Mouse (Mus musculus): ENCODE results near the gene Rassf3. TPM values are rescaled to one million over a fixed set of nuclear protein-coding genes. Genes with fewer than 3 reads are reported as not detected.

Rassf3 gene
- polyA plus RNA-seq, 1 experiment from 2014 or later: 4.6 TPM

GRCm38 (mm10) chr10:121505929-121506328 is 29.8 kb upstream of the Rassf3 start:
- H3K27ac ChIP-seq (ENCODE audit: low read length): peak overlapping the region; percentile 77
- WGBS: 42% methylated on average over 7 of the region's 7 CpGs
- H3K4me3 ChIP-seq (ENCODE audit: low read depth, low read length): no peak overlapping the region; the same call in 1 of the 2 replicates
- H3K4me2 ChIP-seq (ENCODE audit: low read length): peak overlapping the region; percentile 73
- H3K9me3 ChIP-seq (replicated peaks; ENCODE audit: control insufficient read depth, low read length, poor library complexity, severe bottlenecking): no peaks in the 10 kb centered on the region
- ATAC-seq: no peak
- peaks cover 16% of the 10 kb centered on the region for H3K4me1 ChIP-seq (ENCODE audit: control insufficient read depth, insufficient read depth, low read length)
- H3K36me3 ChIP-seq (ENCODE audit: control insufficient read depth, insufficient read depth, low read length): no peaks in the 10 kb centered on the region
- H3K27me3 ChIP-seq (ENCODE audit: control insufficient read depth, insufficient read depth, low read depth, low read length): no peaks in the 10 kb centered on the region
- H3K9ac ChIP-seq (ENCODE audit: low read depth, low read length): peak overlapping the region; percentile 63; the same call in 1 of the 2 replicates

- peak; percentile 95 for ATAC-seq
- Histone ChIP-seq H3K27me3 (ENCODE audit: control insufficient read depth, insufficient read depth, low read depth, low read length) (no peaks in the 10 kb centered on the region), H3K4me3 (ENCODE audit: low read depth, low read length) (peak overlapping the region; percentile 40), H3K27ac (ENCODE audit: low read length) (peak overlapping the region; percentile 77), H3K9ac (ENCODE audit: low read depth, low read length) (peak overlapping the region; percentile 63), H3K4me2 (ENCODE audit: low read length) (peak overlapping the region; percentile 73), H3K36me3 (ENCODE audit: control insufficient read depth, insufficient read depth, low read length) (no peaks in the 10 kb centered on the region), H3K4me1 (ENCODE audit: control insufficient read depth, insufficient read depth, low read length) (peaks cover 15% of the 10 kb centered on the region), H3K9me3 (replicated peaks; ENCODE audit: control insufficient read depth, low read length, poor library complexity, severe bottlenecking) (no peaks in the 10 kb centered on the region)
- WGBS: 20% methylated on average over 35 of the region's 35 CpGs
Observed at GRCm38 (mm10) chr10:121504973-121505911, 29.1 kb upstream of the Rassf3 start.

GRCm38 (mm10) chr10:121501160-121501559 is 25.0 kb upstream of the Rassf3 start:
- Histone ChIP-seq H3K36me3 (ENCODE audit: control insufficient read depth, insufficient read depth, low read length) (no peaks in the 10 kb centered on the region), H3K4me1 (ENCODE audit: control insufficient read depth, insufficient read depth, low read length) (peaks cover 10% of the 10 kb centered on the region), H3K9ac (ENCODE audit: low read depth, low read length) (no peak overlapping the region), H3K4me3 (ENCODE audit: low read depth, low read length) (no peak overlapping the region), H3K9me3 (replicated peaks; ENCODE audit: control insufficient read depth, low read length, poor library complexity, severe bottlenecking) (no peaks in the 10 kb centered on the region), H3K4me2 (ENCODE audit: low read length) (no peak overlapping the region), H3K27me3 (ENCODE audit: control insufficient read depth, insufficient read depth, low read depth, low read length) (no peaks in the 10 kb centered on the region), H3K27ac (ENCODE audit: low read length) (no peak overlapping the region)
- WGBS: 76% methylated on average over 5 of the region's 5 CpGs
- no peak for ATAC-seq

GRCm38 (mm10) chr10:121500034-121500433 is 23.9 kb upstream of the Rassf3 start:
- Histone ChIP-seq H3K36me3 (ENCODE audit: control insufficient read depth, insufficient read depth, low read length) (no peaks in the 10 kb centered on the region), H3K4me1 (ENCODE audit: control insufficient read depth, insufficient read depth, low read length) (peaks cover 4% of the 10 kb centered on the region; the same call in 1 of the 2 replicates), H3K27ac (ENCODE audit: low read length) (no peak overlapping the region), H3K9ac (ENCODE audit: low read depth, low read length) (no peak overlapping the region), H3K27me3 (ENCODE audit: control insufficient read depth, insufficient read depth, low read depth, low read length) (no peaks in the 10 kb centered on the region), H3K4me3 (ENCODE audit: low read depth, low read length) (no peak overlapping the region), H3K9me3 (replicated peaks; ENCODE audit: control insufficient read depth, low read length, poor library complexity, severe bottlenecking) (no peaks in the 10 kb centered on the region), H3K4me2 (ENCODE audit: low read length) (no peak overlapping the region)
- WGBS: 75% methylated on average over 5 of the region's 5 CpGs
- ATAC-seq: no peak

GRCm38 (mm10) chr10:121499063-121499462 is 22.9 kb upstream of the Rassf3 start:
- no peak overlapping the region for H3K27ac ChIP-seq (ENCODE audit: low read length)
- no peak overlapping the region for H3K4me3 ChIP-seq (ENCODE audit: low read depth, low read length)
- H3K4me1 ChIP-seq (ENCODE audit: control insufficient read depth, insufficient read depth, low read length): no peaks in the 10 kb centered on the region
- no peak overlapping the region for H3K9ac ChIP-seq (ENCODE audit: low read depth, low read length)
- no peaks in the 10 kb centered on the region for H3K9me3 ChIP-seq (replicated peaks; ENCODE audit: control insufficient read depth, low read length, poor library complexity, severe bottlenecking)
- no peak overlapping the region for H3K4me2 ChIP-seq (ENCODE audit: low read length)
- WGBS: 69% methylated on average over 2 of the region's 2 CpGs
- ATAC-seq: no peak
- no peaks in the 10 kb centered on the region for H3K27me3 ChIP-seq (ENCODE audit: control insufficient read depth, insufficient read depth, low read depth, low read length)
- no peaks in the 10 kb centered on the region for H3K36me3 ChIP-seq (ENCODE audit: control insufficient read depth, insufficient read depth, low read length)

GRCm38 (mm10) chr10:121498481-121498904 is 22.3 kb upstream of the Rassf3 start:
- Histone ChIP-seq H3K4me1 (ENCODE audit: control insufficient read depth, insufficient read depth, low read length) (no peaks in the 10 kb centered on the region), H3K27ac (ENCODE audit: low read length) (no peak overlapping the region), H3K4me3 (ENCODE audit: low read depth, low read length) (no peak overlapping the region), H3K27me3 (ENCODE audit: control insufficient read depth, insufficient read depth, low read depth, low read length) (no peaks in the 10 kb centered on the region), H3K9ac (ENCODE audit: low read depth, low read length) (no peak overlapping the region), H3K9me3 (replicated peaks; ENCODE audit: control insufficient read depth, low read length, poor library complexity, severe bottlenecking) (no peaks in the 10 kb centered on the region), H3K4me2 (ENCODE audit: low read length) (no peak overlapping the region), H3K36me3 (ENCODE audit: control insufficient read depth, insufficient read depth, low read length) (no peaks in the 10 kb centered on the region)
- 75% methylated on average over 8 of the region's 8 CpGs for WGBS
- no peak for ATAC-seq

- Histone ChIP-seq H3K27ac (ENCODE audit: low read length) (no peak overlapping the region), H3K4me1 (ENCODE audit: control insufficient read depth, insufficient read depth, low read length) (no peaks in the 10 kb centered on the region), H3K9ac (ENCODE audit: low read depth, low read length) (no peak overlapping the region), H3K4me2 (ENCODE audit: low read length) (no peak overlapping the region), H3K9me3 (replicated peaks; ENCODE audit: control insufficient read depth, low read length, poor library complexity, severe bottlenecking) (no peaks in the 10 kb centered on the region), H3K4me3 (ENCODE audit: low read depth, low read length) (no peak overlapping the region), H3K27me3 (ENCODE audit: control insufficient read depth, insufficient read depth, low read depth, low read length) (no peaks in the 10 kb centered on the region), H3K36me3 (ENCODE audit: control insufficient read depth, insufficient read depth, low read length) (no peaks in the 10 kb centered on the region)
- 80% methylated on average over 7 of the region's 7 CpGs for WGBS
- ATAC-seq: no peak
Observed at GRCm38 (mm10) chr10:121497968-121498367, 21.8 kb upstream of the Rassf3 start.

GRCm38 (mm10) chr10:121496616-121497015 is 20.5 kb upstream of the Rassf3 start:
- 84% methylated on average over 7 of the region's 7 CpGs for WGBS
- no peaks in the 10 kb centered on the region for H3K27me3 ChIP-seq (ENCODE audit: control insufficient read depth, insufficient read depth, low read depth, low read length)
- H3K4me1 ChIP-seq (ENCODE audit: control insufficient read depth, insufficient read depth, low read length): no peaks in the 10 kb centered on the region
- H3K4me2 ChIP-seq (ENCODE audit: low read length): no peak overlapping the region
- H3K9me3 ChIP-seq (replicated peaks; ENCODE audit: control insufficient read depth, low read length, poor library complexity, severe bottlenecking): no peaks in the 10 kb centered on the region
- no peak overlapping the region for H3K27ac ChIP-seq (ENCODE audit: low read length)
- no peaks in the 10 kb centered on the region for H3K36me3 ChIP-seq (ENCODE audit: control insufficient read depth, insufficient read depth, low read length)
- no peak overlapping the region for H3K4me3 ChIP-seq (ENCODE audit: low read depth, low read length)
- ATAC-seq: no peak
- H3K9ac ChIP-seq (ENCODE audit: low read depth, low read length): no peak overlapping the region

GRCm38 (mm10) chr10:121494163-121494425 is 17.9 kb upstream of the Rassf3 start:
- Histone ChIP-seq H3K36me3 (ENCODE audit: control insufficient read depth, insufficient read depth, low read length) (no peaks in the 10 kb centered on the region), H3K9ac (ENCODE audit: low read depth, low read length) (no peak overlapping the region), H3K4me3 (ENCODE audit: low read depth, low read length) (no peak overlapping the region), H3K27me3 (ENCODE audit: control insufficient read depth, insufficient read depth, low read depth, low read length) (no peaks in the 10 kb centered on the region), H3K4me2 (ENCODE audit: low read length) (no peak overlapping the region), H3K4me1 (ENCODE audit: control insufficient read depth, insufficient read depth, low read length) (no peaks in the 10 kb centered on the region), H3K27ac (ENCODE audit: low read length) (no peak overlapping the region), H3K9me3 (replicated peaks; ENCODE audit: control insufficient read depth, low read length, poor library complexity, severe bottlenecking) (no peaks in the 10 kb centered on the region)
- 89% methylated on average over 2 of the region's 2 CpGs for WGBS
- no peak for ATAC-seq
